Mouse (Mus musculus): ENCODE results near the gene Spag7. TPM values are rescaled to one million over a fixed set of nuclear protein-coding genes. Genes with fewer than 3 reads are reported as not detected.

Spag7 gene
- total RNA-seq, 2 experiments from 2014 or later: 131 to 133 TPM

- peak; percentile 86 for DNase-seq
These were observed 12.7 kb downstream of the Spag7 start for GRCm38 (mm10) chr11:70656456-70656927.

GRCm38 (mm10) chr11:70655571-70656455 is 13.4 kb downstream of the Spag7 start:
- DNase-seq: peak; percentile 73

GRCm38 (mm10) chr11:70654923-70655570 is 14.2 kb downstream of the Spag7 start:
- DNase-seq: peak; percentile 87

- peak; percentile 80 for DNase-seq
These were observed 14.9 kb downstream of the Spag7 start, which contains the start of gene Pfn1 for GRCm38 (mm10) chr11:70654198-70654922. Gene Pfn1 (minus strand): TSS chr11:70654644.

- peak; percentile 74 for DNase-seq
These were observed 15.6 kb downstream of the Spag7 start for GRCm38 (mm10) chr11:70653345-70654197.

- DNase-seq: no peak
These were observed 16.3 kb downstream of the Spag7 start for GRCm38 (mm10) chr11:70652884-70653344.

- no peak for DNase-seq
These were observed 17.0 kb downstream of the Spag7 start for GRCm38 (mm10) chr11:70652029-70652883.

GRCm38 (mm10) chr11:70651391-70651790 is 17.8 kb downstream of the Spag7 start:
- DNase-seq: no peak

GRCm38 (mm10) chr11:70650322-70651175 is 18.7 kb downstream of the Spag7 start:
- DNase-seq: no peak

GRCm38 (mm10) chr11:70649185-70649734 is 20.0 kb downstream of the Spag7 start:
- no peak for DNase-seq

GRCm38 (mm10) chr11:70648512-70648911 is 20.7 kb downstream of the Spag7 start:
- no peak for DNase-seq

GRCm38 (mm10) chr11:70647716-70648420 is 21.3 kb downstream of the Spag7 start:
- DNase-seq: no peak

- peak; percentile 92 for DNase-seq
These were observed 22.2 kb downstream of the Spag7 start, which contains the start of the genes Rnf167 and Slc25a11 for GRCm38 (mm10) chr11:70646691-70647650. Gene Rnf167 (plus strand): TSS chr11:70647235. Gene Slc25a11 (minus strand): TSS chr11:70647479.

- DNase-seq: peak; percentile 35
These were observed 23.0 kb downstream of the Spag7 start for GRCm38 (mm10) chr11:70646259-70646555.

GRCm38 (mm10) chr11:70645461-70646258 is 23.6 kb downstream of the Spag7 start:
- DNase-seq: no peak

GRCm38 (mm10) chr11:70644564-70645103 is 24.6 kb downstream of the Spag7 start:
- DNase-seq: peak; percentile 16
